Mouse (Mus musculus) limb, embryonic 13.5 days (tissue): ENCODE measurements around the gene Gm6502. TPM values are rescaled to one million over a fixed set of nuclear protein-coding genes. Genes with fewer than 3 reads are reported as not detected.
"Not testable (repeated sequence)": the region's sequence is repeated elsewhere in the genome, so short reads cannot be mapped to it uniquely, and the experiment has no call there.

ENCODE experiments used
- ATAC-seq: fragments of 200-750 bp; cut with Nextera tagmentation; 2 replicates; pipeline ENCODE4 v1.8.0; 2017; ENCODE audit warnings: low read depth, moderate number of reproducible peaks, moderate TSS enrichment; ENCODE audit not compliant: low FRiP score
- H3K27ac ChIP-seq: fragments of 300-500 bp; sonication (generic); 2 replicates; pipeline ENCODE4 v1.5.1; 2015; ENCODE audit warnings: inconsistent platforms, mild to moderate bottlenecking, moderate library complexity
- H3K27me3 ChIP-seq: fragments of 300-500 bp; sonication (generic); 2 replicates; pipeline ENCODE4 v1.6.1; 2015; ENCODE audit warnings: mild to moderate bottlenecking, inconsistent platforms
- H3K36me3 ChIP-seq: fragments of 300-500 bp; sonication (generic); 2 replicates; pipeline ENCODE4 v1.6.1; 2015; ENCODE audit warnings: inconsistent platforms, mild to moderate bottlenecking, moderate library complexity
- H3K4me1 ChIP-seq: fragments of 300-500 bp; sonication (generic); 2 replicates; pipeline ENCODE4 v1.6.1; 2015; ENCODE audit warnings: inconsistent platforms
- H3K4me2 ChIP-seq: fragments of 300-500 bp; sonication (generic); replicated peaks from 2 replicates; pipeline ENCODE4 v1.6.1; 2015; ENCODE audit warnings: inconsistent platforms, mild to moderate bottlenecking, moderate library complexity
- H3K4me3 ChIP-seq: fragments of 300-500 bp; sonication (generic); 2 replicates; pipeline ENCODE4 v1.5.1; 2015; ENCODE audit warnings: moderate library complexity, mild to moderate bottlenecking, inconsistent platforms
- H3K9ac ChIP-seq: fragments of 300-500 bp; sonication (generic); 2 replicates; pipeline ENCODE4 v1.6.1; 2015; ENCODE audit warnings: mild to moderate bottlenecking, inconsistent platforms
- H3K9me3 ChIP-seq: fragments of 300-500 bp; sonication (generic); 2 replicates; pipeline ENCODE4 v1.6.1; 2016; ENCODE audit warnings: inconsistent platforms
- WGBS: fragments of 180-500 bp; shearing (Covaris S2); methylation state at CpG from one replicate; pipeline ENCODE4 v1.1.7; 2015; 5-methylcytosine and 5-hydroxymethylcytosine counted together
- polyA plus RNA-seq: library from polyadenylated mRNA; unstranded; fragments of >200 nt; fragmentation: Nextera tagmentation; extraction: Ambion mirVana; gene quantifications from 2 replicates; pipeline ENCODE4 v1.2.1, GENCODE M21; 2015

The Gm6502 gene
- not detected in 2 replicates for polyA plus RNA-seq

DNA sequence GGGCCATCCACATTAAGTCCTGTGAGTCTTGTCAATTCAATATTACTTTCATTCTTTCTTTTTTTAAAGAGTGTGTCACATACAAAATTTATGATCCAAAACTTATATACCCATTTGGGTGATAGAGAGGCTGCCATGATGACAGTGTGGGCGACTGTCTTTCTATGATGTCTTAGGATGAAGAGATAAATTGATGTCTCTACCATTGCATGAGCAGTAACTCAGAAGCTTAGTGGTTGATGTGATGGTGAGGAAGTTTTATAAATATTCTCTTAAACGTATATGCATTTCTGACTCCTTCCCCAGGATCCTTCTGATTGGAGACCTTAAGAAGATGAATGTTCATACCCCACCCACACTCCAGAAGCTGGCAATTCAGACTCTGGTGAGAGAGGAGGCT lies at the start of gene Gm6502:
Gene Gm6502, plus strand, starts transcription at position 301 of the 400 bp plus-strand sequence.
- not testable (repeated sequence) for H3K9ac ChIP-seq, H3K4me3 ChIP-seq, H3K4me2 ChIP-seq, H3K27me3 ChIP-seq, H3K4me1 ChIP-seq, H3K27ac ChIP-seq, H3K36me3 ChIP-seq, ATAC-seq, H3K9me3 ChIP-seq
- WGBS: no CpG with 5 or more reads among the region's 2 CpGs

- WGBS: 88% methylated on average over 1 of the region's 1 CpGs
- not testable (repeated sequence) for H3K4me1 ChIP-seq, ATAC-seq
Measured at GRCm38 (mm10) chr5:94306696-94307095, 7.5 kb upstream of the Gm6502 start, which contains the start of gene A430089I19Rik. TSS of gene A430089I19Rik (minus strand) at chr5:94306796.

GRCm38 (mm10) chr5:94339449-94339848 lies 25.2 kb downstream of the Gm6502 start, which contains the start of gene AA792892:
TSS of gene AA792892 (plus strand) at chr5:94339749.
- H3K36me3 ChIP-seq, H3K27me3 ChIP-seq, H3K27ac ChIP-seq, H3K4me1 ChIP-seq, H3K9me3 ChIP-seq, ATAC-seq, H3K9ac ChIP-seq, H3K4me3 ChIP-seq, H3K4me2 ChIP-seq: not testable (repeated sequence)
- no CpG with 5 or more reads among the region's 2 CpGs for WGBS

More at GRCm38 (mm10) chr5:94306696-94307095, 7.5 kb upstream of the Gm6502 start, which contains the start of gene A430089I19Rik:
- H3K9ac ChIP-seq, H3K9me3 ChIP-seq, H3K27ac ChIP-seq, H3K36me3 ChIP-seq, H3K27me3 ChIP-seq, H3K4me2 ChIP-seq, H3K4me3 ChIP-seq: not testable (repeated sequence)

Other genes starting within 250 kb of the Gm6502 start
- gene BC061212, start 243.9 kb upstream of the Gm6502 start, polyA plus RNA-seq: not detected in 2 replicates
- gene Gm6351, start 238.1 kb upstream of the Gm6502 start, polyA plus RNA-seq: not detected in 2 replicates
- gene Gm3106, start 96.4 kb upstream of the Gm6502 start, polyA plus RNA-seq: not detected in 2 replicates
- gene A430089I19Rik, start 7.6 kb upstream of the Gm6502 start, polyA plus RNA-seq: not detected in 2 replicates
- gene AA792892, start 25.3 kb downstream of the Gm6502 start, polyA plus RNA-seq: not detected in 2 replicates
- gene Gm7682, start 131.3 kb downstream of the Gm6502 start, polyA plus RNA-seq: not detected in 2 replicates
- gene Gm3139, start 211.9 kb downstream of the Gm6502 start, polyA plus RNA-seq: not detected in 2 replicates